Mouse (Mus musculus) CH12.LX (cell line): Measurements from ENCODE around the gene Slc35f3. TPM values are rescaled to one million over a fixed set of nuclear protein-coding genes. Genes with fewer than 3 reads are reported as not detected.

ENCODE experiments used
- DNase-seq: peaks from one replicate; pipeline ENCODE4 v3.0.0-alpha.2; 2013; ENCODE audit errors: extremely low read depth
- H3K27ac ChIP-seq: 2 replicates; pipeline ENCODE4 v1.5.1; 2012; ENCODE audit warnings: low read depth, mild to moderate bottlenecking, control low read depth, moderate library complexity; ENCODE audit not compliant: insufficient read depth
- H3K27me3 ChIP-seq: replicated peaks from 2 replicates; pipeline ENCODE3; 2012; ENCODE audit warnings: inconsistent platforms
- H3K36me3 ChIP-seq, 2 experiments: replicated peaks in 1 of 2; 2 replicates each; pipeline versions ENCODE3 to v1.6.1; 2012; ENCODE audit warnings: inconsistent platforms in 1 of 2, low read length in 1 of 2, mild to moderate bottlenecking in 1 of 2, mixed read lengths in 1 of 2, moderate library complexity in 1 of 2; ENCODE audit not compliant: control insufficient read depth in 1 of 2, insufficient read depth in 1 of 2
- H3K4me1 ChIP-seq, 2 experiments: 2 replicates each; pipeline ENCODE4 v1.6.1; 2012; ENCODE audit warnings: inconsistent platforms in 1 of 2, moderate library complexity in 1 of 2; ENCODE audit not compliant: insufficient read depth in 2 of 2, control insufficient read depth in 1 of 2
- H3K4me2 ChIP-seq: 2 replicates; pipeline ENCODE4 v1.6.1; 2012; ENCODE audit warnings: low read depth, mild to moderate bottlenecking, control low read depth; ENCODE audit not compliant: poor library complexity, insufficient read depth, severe bottlenecking
- H3K4me3 ChIP-seq, 3 experiments: fragments of 150-350 bp in 1 of 3; sonication (generic) in 1 of 3; replicated peaks in 1 of 3; 2 replicates each; pipeline versions ENCODE3 to v1.5.1; 2011 to 2012; ENCODE audit warnings: low read depth in 2 of 3, low read length in 2 of 3, mild to moderate bottlenecking in 2 of 3, moderate library complexity in 2 of 3, control low read depth in 1 of 3, improper control_type of control experiment in 1 of 3, inconsistent platforms in 1 of 3, mixed read lengths in 1 of 3; ENCODE audit not compliant: poor library complexity in 1 of 3
- H3K79me2 ChIP-seq: replicated peaks from 2 replicates; pipeline ENCODE4 v1.6.1; 2012; ENCODE audit warnings: mild to moderate bottlenecking, moderate library complexity; ENCODE audit not compliant: control insufficient read depth, poor library complexity, insufficient read depth, severe bottlenecking; ENCODE audit errors: extremely low read depth
- H3K9ac ChIP-seq: 2 replicates; pipeline ENCODE4 v1.6.1; 2012; ENCODE audit warnings: low read depth, mild to moderate bottlenecking, control low read depth, moderate library complexity; ENCODE audit not compliant: insufficient read depth
- H3K9me3 ChIP-seq: replicated peaks from 2 replicates; pipeline ENCODE3; 2012; ENCODE audit warnings: low read length, inconsistent platforms, mixed read lengths
- BHLHE40 ChIP-seq: IDR thresholded peaks from 2 replicates; pipeline ENCODE4 v1.6.1; 2011; ENCODE audit warnings: mild to moderate bottlenecking, low read depth, low read length, improper control_type of control experiment
- CHD1 ChIP-seq: IDR thresholded peaks from 2 replicates; pipeline ENCODE4 v1.6.1; 2012; ENCODE audit warnings: low read depth, low read length, improper control_type of control experiment, inconsistent platforms
- CHD2 ChIP-seq: IDR thresholded peaks from 2 replicates; pipeline ENCODE4 v1.6.1; 2011; ENCODE audit warnings: low read length, improper control_type of control experiment
- CTCF ChIP-seq, 2 experiments: IDR thresholded peaks in 1 of 2; conservative IDR thresholded peaks in 1 of 2; 2 replicates each; pipeline ENCODE4 v1.5.1; 2011 to 2012; ENCODE audit warnings: low read depth in 2 of 2, low read length in 2 of 2, improper control_type of control experiment in 1 of 2, inconsistent platforms in 1 of 2, mild to moderate bottlenecking in 1 of 2, moderate library complexity in 1 of 2
- E2F4 ChIP-seq: IDR thresholded peaks from 2 replicates; pipeline ENCODE4 v1.6.1; 2011; ENCODE audit warnings: low read depth, low read length, improper control_type of control experiment; ENCODE audit not compliant: insufficient replicate concordance
- ELF1 ChIP-seq: IDR thresholded peaks from 2 replicates; pipeline ENCODE4 v1.6.1; 2014; ENCODE audit warnings: low read depth, mild to moderate bottlenecking, inconsistent platforms, low read length, improper control_type of control experiment
- EP300 ChIP-seq: IDR thresholded peaks from 2 replicates; pipeline ENCODE4 v1.6.1; 2011; ENCODE audit warnings: low read length, improper control_type of control experiment
- ETS1 ChIP-seq: conservative IDR thresholded peaks from 2 replicates; pipeline ENCODE4 v1.6.1; 2012; ENCODE audit warnings: low read depth, mild to moderate bottlenecking, inconsistent platforms, low read length, improper control_type of control experiment, moderate library complexity
- GABPA ChIP-seq: IDR thresholded peaks from 2 replicates; pipeline ENCODE4 v1.6.1; 2012; ENCODE audit warnings: low read depth, low read length, improper control_type of control experiment, inconsistent platforms; ENCODE audit not compliant: insufficient replicate concordance
- HCFC1 ChIP-seq: IDR thresholded peaks from 2 replicates; pipeline ENCODE4 v1.6.1; 2012; ENCODE audit warnings: low read depth, mild to moderate bottlenecking, inconsistent platforms, low read length, improper control_type of control experiment
- IRF4 ChIP-seq: IDR thresholded peaks from 2 replicates; pipeline ENCODE4 v1.6.1; 2014; ENCODE audit warnings: low read depth, mild to moderate bottlenecking, inconsistent platforms, low read length, improper control_type of control experiment
- KAT2A ChIP-seq: IDR thresholded peaks from 2 replicates; pipeline ENCODE4 v1.6.1; 2012; ENCODE audit warnings: low read length, improper control_type of control experiment, inconsistent platforms; ENCODE audit not compliant: insufficient replicate concordance
- MAFK ChIP-seq: IDR thresholded peaks from 2 replicates; pipeline ENCODE4 v1.6.1; 2011; ENCODE audit warnings: low read length, improper control_type of control experiment; ENCODE audit not compliant: insufficient replicate concordance
- MAX ChIP-seq: IDR thresholded peaks from 2 replicates; pipeline ENCODE4 v1.6.1; 2011; ENCODE audit warnings: low read length, improper control_type of control experiment
- MEF2A ChIP-seq: IDR thresholded peaks from 2 replicates; pipeline ENCODE4 v1.6.1; 2014; ENCODE audit warnings: low read depth, mild to moderate bottlenecking, inconsistent platforms, low read length, improper control_type of control experiment, borderline replicate concordance
- MXI1 ChIP-seq: IDR thresholded peaks from 2 replicates; pipeline ENCODE4 v1.6.1; 2011; ENCODE audit warnings: mild to moderate bottlenecking, low read depth, low read length, improper control_type of control experiment
- NELFE ChIP-seq: IDR thresholded peaks from 2 replicates; pipeline ENCODE4 v1.6.1; 2011; ENCODE audit warnings: low read depth, low read length, improper control_type of control experiment
- PAX5 ChIP-seq: IDR thresholded peaks from 2 replicates; pipeline ENCODE4 v1.6.1; 2012; ENCODE audit warnings: low read length, inconsistent platforms, mixed read lengths
- POLR2A ChIP-seq: IDR thresholded peaks from 2 replicates; pipeline ENCODE4 v1.6.1; 2011; ENCODE audit warnings: low read depth, mild to moderate bottlenecking, improper control_type of control experiment, low read length
- RAD21 ChIP-seq: IDR thresholded peaks from 2 replicates; pipeline ENCODE4 v1.6.1; 2011; ENCODE audit warnings: low read depth, mild to moderate bottlenecking, low read length, improper control_type of control experiment, moderate library complexity
- SIN3A ChIP-seq: IDR thresholded peaks from 2 replicates; pipeline ENCODE4 v1.6.1; 2012; ENCODE audit warnings: low read length, improper control_type of control experiment, inconsistent platforms
- SMC3 ChIP-seq: IDR thresholded peaks from 2 replicates; pipeline ENCODE4 v1.6.1; 2011; ENCODE audit warnings: low read depth, low read length, improper control_type of control experiment
- TBP ChIP-seq: conservative IDR thresholded peaks from 2 replicates; pipeline ENCODE4 v1.6.1; 2011; ENCODE audit warnings: low read depth, low read length, improper control_type of control experiment
- TCF12 ChIP-seq: IDR thresholded peaks from 2 replicates; pipeline ENCODE4 v1.6.1; 2014; ENCODE audit warnings: low read depth, mild to moderate bottlenecking, inconsistent platforms, low read length, improper control_type of control experiment
- USF1 ChIP-seq: IDR thresholded peaks from 2 replicates; pipeline ENCODE4 v1.6.1; 2014; ENCODE audit warnings: low read depth, mild to moderate bottlenecking, inconsistent platforms, low read length, improper control_type of control experiment
- ZC3H11A ChIP-seq: IDR thresholded peaks from 2 replicates; pipeline ENCODE4 v1.6.1; 2012; ENCODE audit warnings: low read depth, mild to moderate bottlenecking, inconsistent platforms, low read length, improper control_type of control experiment
- ZKSCAN1 ChIP-seq: IDR thresholded peaks from 2 replicates; pipeline ENCODE4 v1.6.1; 2012; ENCODE audit warnings: low read depth, inconsistent platforms, low read length, improper control_type of control experiment, borderline replicate concordance
- ZMIZ1 ChIP-seq: IDR thresholded peaks from 2 replicates; pipeline ENCODE4 v1.6.1; 2012; ENCODE audit warnings: low read depth, mild to moderate bottlenecking, inconsistent platforms, low read length, improper control_type of control experiment
- dilution Hi-C: fragments of 300-500 bp; cut with MboI; formaldehyde crosslinking; loops from 2 replicates; pipeline ENCODE4 v1.14.3; 2020; ENCODE audit warnings: low sequenced_read_pairs; ENCODE audit not compliant: extremely low pct_unique_long_range_greater_than_20kb, extremely low pct_ligation_motif_present
- in situ Hi-C: fragments of 300-500 bp; cut with MboI; formaldehyde crosslinking; loops from 3 replicates; pipeline ENCODE4 v1.14.3; 2019; ENCODE audit warnings: low sequenced_read_pairs, low pct_ligation_motif_present, low pct_unique_long_range_greater_than_20kb, mixed read lengths
- polyA plus RNA-seq: library from polyadenylated mRNA; unstranded; fragments of >175 nt; gene quantifications from 2 replicates; pipeline ENCODE4 v1.2.1, GENCODE M21; 2012; ENCODE audit warnings: low read depth; ENCODE audit not compliant: insufficient read length
- total RNA-seq, 2 experiments: library from RNA; depleted of rRNA; stranded (reverse); fragments of 300-350 nt in 1 of 2; fragments of >200 nt in 1 of 2; gene quantifications; 2 replicates each; pipeline ENCODE4 v1.2.3; 2012 to 2014

Gene Slc35f3
- total and polyA plus RNA-seq, 3 experiments: 0.20 TPM; not detected in 2

DNA sequence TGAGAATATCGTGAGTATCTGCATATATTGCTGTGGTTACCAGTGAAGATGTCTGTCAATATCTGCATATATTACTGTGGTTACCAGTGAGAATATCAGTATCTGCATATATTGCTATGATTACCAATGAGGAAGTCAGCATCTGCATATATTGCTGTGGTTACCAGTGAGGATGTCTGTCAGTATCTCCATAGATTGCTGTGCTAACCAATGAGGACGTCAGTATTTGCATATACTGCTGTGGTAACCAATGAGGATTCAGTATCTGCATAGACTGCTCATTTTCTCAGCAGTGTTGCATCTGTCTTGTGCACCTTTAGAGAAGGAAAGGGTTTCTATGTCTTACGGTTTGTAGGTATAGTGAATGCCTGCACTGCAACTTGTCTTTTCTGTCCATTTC is 122.5 kb downstream of the Slc35f3 start:
- no peak overlapping the region for H3K27ac ChIP-seq
- dilution Hi-C loops: no loop called here
- DNase-seq: peak; percentile 43
- TF ChIP-seq KAT2A: no peak
- no peak for TF ChIP-seq EP300
- TF ChIP-seq CTCF (conservative IDR thresholded peaks at IDR 0.05 in 1 of 2, IDR thresholded peaks at IDR 0.05 in 1 of 2; ENCODE audit: low read depth in 2 of 2, low read length in 2 of 2): no peak
- TF ChIP-seq POLR2A: no peak
- no peak for TF ChIP-seq RAD21
- no peak for TF ChIP-seq GABPA
- TF ChIP-seq SIN3A: no peak
- no peak for TF ChIP-seq NELFE
- no peak for TF ChIP-seq ZMIZ1
- no peak for TF ChIP-seq ETS1
- no peak for TF ChIP-seq MEF2A
- no peak for TF ChIP-seq USF1
- no peak for TF ChIP-seq ELF1
- no peak for TF ChIP-seq MAX
- TF ChIP-seq, all 38 proteins: peak for 0
- no peak overlapping the region for H3K4me3 ChIP-seq
- H3K27me3 ChIP-seq: no peaks in the 10 kb centered on the region
- no peak overlapping the region for H3K4me2 ChIP-seq
- H3K9ac ChIP-seq: no peak overlapping the region
- in situ Hi-C loops: no loop called here
- no peaks in the 10 kb centered on the region for H3K9me3 ChIP-seq
- H3K4me1 ChIP-seq: peaks cover 12 to 29% of the 10 kb centered on the region in 2 experiments
- H3K79me2 ChIP-seq: peaks cover 11% of the 10 kb centered on the region
- peaks cover under 1 to 24% of the 10 kb centered on the region in 2 experiments for H3K36me3 ChIP-seq

DNA sequence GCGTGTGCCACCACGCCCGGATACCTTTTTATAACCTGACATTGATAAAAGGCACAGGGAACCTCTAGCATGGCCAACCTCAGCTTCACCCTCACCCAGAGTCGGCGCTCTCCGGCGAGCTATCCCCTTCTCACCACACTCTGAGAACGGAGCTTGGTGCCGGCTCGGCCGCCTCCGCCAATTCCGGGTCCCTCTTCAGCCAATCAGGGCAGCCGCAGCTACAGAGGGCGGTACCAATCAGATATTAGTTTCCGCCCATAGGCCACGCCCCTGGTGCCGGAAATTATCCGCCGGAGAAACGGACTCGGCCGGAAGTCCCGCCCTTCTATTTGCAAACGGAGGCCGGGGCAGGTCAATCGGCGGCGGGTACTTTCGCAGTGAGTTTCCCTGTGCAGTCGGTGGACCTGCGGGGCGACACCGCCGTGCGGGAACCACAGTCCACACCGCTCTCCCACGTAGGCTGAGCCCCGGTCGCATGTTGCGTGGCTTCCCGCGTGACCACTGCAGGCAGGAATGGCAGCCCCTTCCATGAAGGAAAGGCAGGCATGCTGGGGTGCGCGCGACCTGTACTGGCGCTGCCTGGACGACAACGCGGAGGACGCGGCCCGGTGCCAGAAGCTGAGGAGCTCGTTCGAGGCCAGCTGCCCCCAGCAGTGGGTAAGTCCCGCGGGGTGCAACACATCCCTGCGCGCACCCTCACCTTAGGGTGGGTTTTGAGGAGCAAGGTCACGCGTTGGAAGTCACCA is 124.0 kb downstream of the Slc35f3 start, which contains the start of gene Coa6:
Gene Coa6, plus strand, starts transcription at position 342 of the 746 bp plus-strand sequence.
- Histone ChIP-seq H3K9ac (peak within 1 kb of the TSS; percentile 77), H3K4me1 (peaks cover 12 to 29% of the 10 kb centered on the region in 2 experiments)
- in situ Hi-C loops: no loop called here

More for the DNA sequence above, 124.0 kb downstream of the Slc35f3 start, which contains the start of gene Coa6:
- Histone ChIP-seq H3K27ac (peak within 1 kb of the TSS; percentile 41), H3K9me3 (no peaks in the 10 kb centered on the region), H3K4me2 (peak within 1 kb of the TSS; percentile 86), H3K4me3 (peak within 1 kb of the TSS; percentile 72 to 100 (median 94)), H3K27me3 (no peaks in the 10 kb centered on the region), H3K79me2 (peaks cover 11% of the 10 kb centered on the region), H3K36me3 (peaks cover 14 to 39% of the 10 kb centered on the region in 2 experiments)
- DNase-seq: peak; percentile 97
- dilution Hi-C loops: no loop called here
- TF ChIP-seq BHLHE40: no peak
- TF ChIP-seq TCF12: peak; percentile 76
- TF ChIP-seq KAT2A: peak; percentile 73; the same call in 1 of the 2 replicates
- TF ChIP-seq E2F4: no peak
- TF ChIP-seq POLR2A: peak; percentile 86
- peak; percentile 71 for TF ChIP-seq ZMIZ1
- no peak for TF ChIP-seq MAFK
- no peak for TF ChIP-seq CTCF (conservative IDR thresholded peaks at IDR 0.05 in 1 of 2, IDR thresholded peaks at IDR 0.05 in 1 of 2; ENCODE audit: low read depth in 2 of 2, low read length in 2 of 2)
- TF ChIP-seq CHD2: no peak
- TF ChIP-seq ZKSCAN1: no peak
- no peak for TF ChIP-seq MAX
- TF ChIP-seq SIN3A: no peak; the same call in 1 of the 2 replicates
- no peak for TF ChIP-seq EP300
- 0 out of 2 replicates have a peak, but pooled peaks have one; percentile 9 for TF ChIP-seq IRF4
- TF ChIP-seq NELFE: peak; percentile 69
- no peak for TF ChIP-seq ZC3H11A
- no peak for TF ChIP-seq CHD1
- TF ChIP-seq ELF1: peak; percentile 97
- TF ChIP-seq HCFC1: peak; percentile 89
- no peak for TF ChIP-seq SMC3
- TF ChIP-seq PAX5: no peak
- peak; percentile 63; the same call in 1 of the 2 replicates for TF ChIP-seq TBP
- no peak for TF ChIP-seq USF1
- TF ChIP-seq MXI1: peak; percentile 41; the same call in 1 of the 2 replicates
